Mouse (Mus musculus) heart, adult 18-20 months (tissue): ENCODE data around the gene Sparc. TPM values are rescaled to one million over a fixed set of nuclear protein-coding genes. Genes with fewer than 3 reads are reported as not detected.

Source experiments
- DNase-seq, 2 experiments: peaks; one replicate each; pipeline ENCODE4 v3.0.0; 2021 to 2022; ENCODE audit warnings: mixed read lengths in 1 of 2
- total RNA-seq, 2 experiments: library from RNA; stranded (reverse); gene quantifications; 2 replicates each; pipeline ENCODE4 v1.2.3; 2021

Gene Sparc
- total RNA-seq, 2 experiments from 2014 or later = 264 to 308 TPM

GRCm38 (mm10) chr11:55407133-55407532, 15.8 kb downstream of the Sparc start:
- DNase-seq = no peak

DNA sequence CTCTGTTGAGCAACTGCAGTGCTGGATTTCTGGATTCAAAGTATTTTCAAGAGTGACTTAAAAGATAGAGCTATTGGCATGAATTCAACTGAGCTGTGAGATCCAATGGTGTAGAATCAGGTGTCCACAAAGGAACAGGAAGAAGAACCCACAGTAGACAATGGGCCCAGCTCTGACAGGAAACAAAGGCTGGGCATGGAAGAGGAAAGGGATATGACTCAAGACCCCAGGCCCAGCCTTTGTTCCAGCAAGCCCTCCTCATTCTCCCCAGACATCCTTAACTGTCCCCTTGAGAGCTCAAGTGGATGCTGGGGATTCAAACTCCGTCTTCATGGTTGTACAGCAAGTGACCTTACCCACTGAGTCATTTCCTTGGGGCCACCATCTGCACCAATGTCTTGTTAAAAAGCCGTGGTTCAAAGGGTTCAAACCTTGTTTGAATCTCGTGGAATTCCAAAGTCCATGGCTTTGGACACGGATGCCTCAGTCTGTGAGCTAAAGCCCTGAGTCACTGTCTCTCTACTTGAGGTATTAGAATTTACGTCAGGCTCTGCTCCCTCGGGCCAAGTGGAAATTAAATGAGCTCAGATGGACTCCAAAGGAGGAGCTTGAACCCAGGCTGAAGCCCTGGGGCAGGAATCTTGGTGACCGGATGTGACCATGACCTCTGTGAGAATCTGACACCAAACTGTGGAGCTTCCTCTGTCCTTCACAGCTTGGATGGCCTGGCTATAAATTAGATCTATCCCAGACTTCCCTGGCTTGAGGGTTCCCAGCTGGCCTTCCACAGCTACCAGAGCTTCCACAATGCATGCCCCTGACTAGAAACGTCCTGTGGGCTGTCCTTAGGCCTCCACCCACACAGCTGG, 17.1 kb downstream of the Sparc start:
- peak in 1 of 2 experiments; percentile 76 for DNase-seq

DNA sequence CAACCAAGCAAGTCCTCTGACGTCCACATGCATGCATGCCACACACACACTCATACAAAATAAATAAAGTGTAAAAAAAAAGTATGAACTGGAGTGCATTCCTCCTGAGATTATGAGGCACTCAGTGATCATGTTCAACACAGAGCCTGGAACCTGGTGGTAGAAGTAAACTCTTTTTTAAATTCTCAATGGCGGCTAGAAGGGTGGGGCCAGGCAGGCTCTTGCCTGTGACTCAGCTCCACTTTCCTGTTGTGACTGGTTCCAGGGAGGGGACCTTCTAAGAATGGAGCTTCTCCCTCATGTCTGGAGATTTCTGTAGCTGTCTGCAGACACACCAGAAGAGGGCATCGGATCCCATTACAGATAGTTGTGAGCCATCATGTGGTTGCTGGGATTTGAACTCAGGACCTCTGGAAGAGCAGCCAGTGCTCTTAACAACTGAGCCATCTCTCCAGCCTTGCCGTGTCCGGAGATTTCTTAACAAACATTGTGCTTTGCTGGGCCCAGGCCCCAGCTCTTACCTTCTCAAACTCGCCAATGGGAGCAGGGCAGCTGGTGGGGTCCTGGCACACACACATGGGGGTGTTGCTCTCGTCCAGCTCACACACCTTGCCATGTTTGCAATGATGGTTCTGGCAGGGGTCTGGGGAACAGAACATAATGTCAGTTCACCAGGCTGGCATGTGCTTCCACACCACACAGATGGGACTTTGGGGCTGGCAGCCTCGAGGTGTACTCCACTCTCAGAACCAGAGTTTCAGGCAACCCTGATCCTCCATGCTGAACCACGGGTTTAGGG, 18.1 kb downstream of the Sparc start:
- no peak for DNase-seq

- DNase-seq = no peak
Measured at GRCm38 (mm10) chr11:55400863-55401262, 22.1 kb downstream of the Sparc start.

- no peak for DNase-seq
Measured at GRCm38 (mm10) chr11:55398371-55398770, 24.6 kb downstream of the Sparc start.

DNA sequence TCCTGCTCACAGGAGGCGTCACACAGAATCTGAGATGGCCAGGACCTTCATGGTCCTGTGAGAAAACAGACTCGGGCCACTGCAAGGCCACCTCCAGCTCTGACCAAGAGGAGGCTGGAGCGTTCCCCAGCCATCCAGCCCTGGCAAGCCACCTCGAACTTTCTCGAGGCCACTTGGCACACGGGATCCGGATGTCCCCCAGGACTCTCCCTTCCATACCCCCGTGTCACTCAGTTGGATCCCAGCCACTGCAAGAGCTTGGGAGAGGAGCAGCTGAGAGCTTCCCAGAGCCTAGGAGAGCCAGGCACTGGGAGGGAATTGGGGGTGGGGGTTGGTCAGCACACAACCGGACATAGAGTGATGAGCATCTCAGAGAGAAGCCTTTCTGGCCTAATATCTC, 25.5 kb downstream of the Sparc start:
- peak; percentile 71 to 78 for DNase-seq

DNA sequence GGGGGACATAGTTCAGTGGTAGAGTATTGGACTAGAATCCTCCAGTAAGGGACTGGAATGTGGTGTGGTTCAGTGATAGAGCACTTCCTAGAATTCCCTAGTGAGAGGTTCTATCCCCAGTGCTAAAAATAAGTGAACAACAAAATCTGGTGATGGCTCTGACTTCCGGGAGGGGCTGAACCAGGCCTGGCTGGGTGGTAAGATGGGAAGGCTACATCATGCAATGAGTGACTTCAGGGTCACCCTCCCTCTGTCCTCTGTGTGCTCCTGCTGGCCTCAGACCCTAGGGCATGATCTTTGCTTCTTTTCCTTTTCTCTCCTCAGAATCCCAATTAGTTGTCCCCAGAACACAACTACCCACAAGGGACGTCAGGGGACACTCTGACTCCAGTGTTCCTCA, 25.9 kb downstream of the Sparc start:
- DNase-seq = peak in 1 of 2 experiments; percentile 41

GRCm38 (mm10) chr11:55395073-55395642, 27.8 kb downstream of the Sparc start:
- DNase-seq = no peak

DNA sequence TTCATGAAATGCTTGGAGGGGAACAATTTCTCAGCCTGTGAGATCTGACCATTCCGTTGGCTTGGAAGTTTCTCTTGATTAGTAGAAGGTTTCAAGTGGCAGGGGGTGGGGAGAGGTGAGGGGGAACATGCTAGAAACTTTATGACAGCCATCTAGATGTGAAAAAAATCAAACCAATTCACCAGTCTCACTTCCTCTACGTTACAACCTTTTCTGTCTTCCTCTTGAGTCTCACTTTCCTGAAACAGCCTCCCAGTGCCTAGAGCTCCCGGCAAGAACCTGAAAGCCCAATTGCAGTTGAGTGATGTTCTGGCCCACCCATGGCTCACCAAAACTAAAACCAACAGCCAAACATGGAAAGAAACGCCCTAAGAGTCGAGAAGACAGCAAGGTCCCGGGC, 28.4 kb downstream of the Sparc start:
- DNase-seq = no peak

GRCm38 (mm10) chr11:55392474-55392873, 30.5 kb downstream of the Sparc start:
- DNase-seq = peak; percentile 63 to 71

GRCm38 (mm10) chr11:55389778-55390177, 33.2 kb downstream of the Sparc start:
- peak; percentile 78 to 83 for DNase-seq

GRCm38 (mm10) chr11:55387576-55387975, 35.4 kb downstream of the Sparc start:
- DNase-seq = no peak

- DNase-seq = peak; percentile 81 to 96
Measured at GRCm38 (mm10) chr11:55386424-55387063, 36.4 kb downstream of the Sparc start.

DNA sequence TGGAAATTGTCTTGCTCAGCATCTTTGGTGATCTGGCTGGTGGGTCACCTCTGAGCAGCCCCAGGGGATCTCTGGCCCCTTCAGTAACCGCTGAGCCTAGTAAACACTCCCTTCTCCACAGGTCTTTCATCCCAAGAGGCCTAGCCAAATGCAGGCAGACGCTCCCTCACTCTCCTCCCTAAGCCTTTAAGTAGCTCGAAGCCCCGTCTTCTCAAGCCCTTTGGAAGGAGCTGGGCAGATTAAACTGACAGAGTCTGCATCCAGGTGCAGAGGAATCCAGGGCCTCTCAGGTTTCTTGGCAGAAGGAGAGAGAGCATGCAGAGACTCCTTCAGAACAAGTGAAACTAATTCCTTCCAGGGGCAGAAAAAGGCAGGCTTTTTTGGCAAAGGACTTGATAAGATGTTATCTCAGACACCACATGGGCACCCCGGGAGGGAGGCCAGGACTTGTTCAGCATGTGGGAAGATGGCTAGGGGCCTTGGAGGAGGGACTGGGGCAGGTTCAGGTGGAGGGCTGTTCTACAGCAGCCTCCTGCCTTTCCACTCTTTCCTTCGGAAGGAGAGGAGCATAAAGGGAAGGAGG, 39.4 kb downstream of the Sparc start:
- DNase-seq = no peak

GRCm38 (mm10) chr11:55380908-55381307, 42.1 kb downstream of the Sparc start:
- no peak for DNase-seq

- peak; percentile 80 to 89 for DNase-seq
Measured at GRCm38 (mm10) chr11:55378371-55378770, 44.6 kb downstream of the Sparc start.

- no peak for DNase-seq
Measured at GRCm38 (mm10) chr11:55373838-55374237, 49.1 kb downstream of the Sparc start.

GRCm38 (mm10) chr11:55373373-55373772, 49.6 kb downstream of the Sparc start:
- DNase-seq = no peak

- no peak for DNase-seq
Measured at GRCm38 (mm10) chr11:55372001-55372400, 51.0 kb downstream of the Sparc start.

DNA sequence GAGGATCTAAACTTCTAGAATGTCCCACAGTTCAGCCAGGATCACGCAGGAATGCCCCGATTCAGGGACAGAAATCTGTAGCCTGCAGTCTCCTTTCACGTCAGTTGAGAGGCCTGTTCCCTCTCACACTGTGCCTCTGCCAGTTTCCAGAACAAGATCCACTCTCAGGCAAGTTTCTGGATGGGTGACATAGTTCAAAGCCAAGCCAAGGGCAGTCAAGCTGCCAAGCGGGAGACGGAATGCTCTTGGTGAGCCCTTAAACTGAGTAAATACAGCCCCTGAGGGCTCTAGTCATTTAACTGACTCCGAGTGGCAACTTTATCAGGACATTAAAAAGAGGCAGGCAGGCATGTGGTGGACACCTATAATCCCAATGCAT, 53.9 kb downstream of the Sparc start:
- peak; percentile 44 to 70 for DNase-seq

- DNase-seq = no peak
Measured at GRCm38 (mm10) chr11:55368388-55369092, 54.4 kb downstream of the Sparc start.
